Mouse (Mus musculus): ENCODE measurements at regions not wholly inside any gene's neighbourhood (a gene's known extent, or its start where the extent isn't known, plus 50 kb on each side); places are given as distances from the start of the nearest gene placed in this dataset.
A peak's percentile ranks its signal among the peaks of the same experiment; 100 is the strongest.

- DNase-seq (ENCODE audit: inconsistent age in 2 of 2, low spot score in 1 of 2), result no peak
Observed at GRCm38 (mm10) chr3:148762541-148763225, 227.7 kb downstream of the Adgrl2 start.

- no peak for DNase-seq (ENCODE audit: inconsistent age in 2 of 2, low spot score in 1 of 2)
Observed at GRCm38 (mm10) chr3:148761586-148761985, 228.8 kb downstream of the Adgrl2 start.

GRCm38 (mm10) chr3:148759500-148759899 lies 230.9 kb downstream of the Adgrl2 start:
- peak; percentile 36 to 60 for DNase-seq (ENCODE audit: inconsistent age in 2 of 2, low spot score in 1 of 2)

GRCm38 (mm10) chr3:148746234-148746633 lies 244.1 kb downstream of the Adgrl2 start:
- DNase-seq (ENCODE audit: inconsistent age in 2 of 2, low spot score in 1 of 2), result no peak

- DNase-seq (ENCODE audit: inconsistent age in 2 of 2, low spot score in 1 of 2), result no peak
Observed at GRCm38 (mm10) chr3:148744651-148745050, 245.7 kb downstream of the Adgrl2 start.

- DNase-seq (ENCODE audit: inconsistent age in 2 of 2, low spot score in 1 of 2), result no peak
Observed at GRCm38 (mm10) chr3:148734194-148734749, 256.1 kb downstream of the Adgrl2 start.

GRCm38 (mm10) chr3:148733227-148733854 lies 257.0 kb downstream of the Adgrl2 start:
- peak in 1 of 2 experiments; percentile 47 for DNase-seq (ENCODE audit: inconsistent age in 2 of 2, low spot score in 1 of 2)

GRCm38 (mm10) chr3:148731436-148731835 lies 258.9 kb downstream of the Adgrl2 start:
- peak in 1 of 2 experiments; percentile 12 for DNase-seq (ENCODE audit: inconsistent age in 2 of 2, low spot score in 1 of 2)

GRCm38 (mm10) chr3:148729242-148729680 lies 261.1 kb downstream of the Adgrl2 start:
- DNase-seq (ENCODE audit: inconsistent age in 2 of 2, low spot score in 1 of 2), result peak; percentile 6 to 38

GRCm38 (mm10) chr3:148728513-148729241 lies 261.7 kb downstream of the Adgrl2 start:
- peak in 1 of 2 experiments; percentile 13 for DNase-seq (ENCODE audit: inconsistent age in 2 of 2, low spot score in 1 of 2)

GRCm38 (mm10) chr3:148726596-148727331 lies 263.6 kb downstream of the Adgrl2 start:
- peak in 1 of 2 experiments; percentile 13 for DNase-seq (ENCODE audit: inconsistent age in 2 of 2, low spot score in 1 of 2)

GRCm38 (mm10) chr3:148696555-148696954 lies 293.8 kb downstream of the Adgrl2 start:
- DNase-seq (ENCODE audit: inconsistent age in 2 of 2, low spot score in 1 of 2), result peak in 1 of 2 experiments; percentile 9

GRCm38 (mm10) chr3:148695453-148695852 lies 294.9 kb downstream of the Adgrl2 start:
- peak in 1 of 2 experiments; percentile 8 for DNase-seq (ENCODE audit: inconsistent age in 2 of 2, low spot score in 1 of 2)

GRCm38 (mm10) chr3:148683181-148683580 lies 307.2 kb downstream of the Adgrl2 start:
- DNase-seq (ENCODE audit: inconsistent age in 2 of 2, low spot score in 1 of 2), result peak in 1 of 2 experiments; percentile 37

- DNase-seq (ENCODE audit: inconsistent age in 2 of 2, low spot score in 1 of 2), result no peak
Observed at GRCm38 (mm10) chr3:148682445-148682994, 307.8 kb downstream of the Adgrl2 start.

- peak; percentile 28 to 73 for DNase-seq (ENCODE audit: inconsistent age in 2 of 2, low spot score in 1 of 2)
Observed at GRCm38 (mm10) chr3:148681186-148681585, 309.2 kb downstream of the Adgrl2 start.

GRCm38 (mm10) chr3:148680737-148681136 lies 309.6 kb downstream of the Adgrl2 start:
- DNase-seq (ENCODE audit: inconsistent age in 2 of 2, low spot score in 1 of 2), result peak; percentile 74 to 87

GRCm38 (mm10) chr3:148680086-148680485 lies 310.3 kb downstream of the Adgrl2 start:
- DNase-seq (ENCODE audit: inconsistent age in 2 of 2, low spot score in 1 of 2), result peak in 1 of 2 experiments; percentile 46

GRCm38 (mm10) chr3:148679121-148679520 lies 311.2 kb downstream of the Adgrl2 start:
- DNase-seq (ENCODE audit: inconsistent age in 2 of 2, low spot score in 1 of 2), result no peak

GRCm38 (mm10) chr3:148676025-148676424 lies 314.3 kb downstream of the Adgrl2 start:
- peak in 1 of 2 experiments; percentile 29 for DNase-seq (ENCODE audit: inconsistent age in 2 of 2, low spot score in 1 of 2)

All from adrenal gland, adult (tissue).